Mouse (Mus musculus): ENCODE results near the gene Cdh16.
"Not testable (repeated sequence)": the region's sequence is repeated elsewhere in the genome, so short reads cannot be mapped to it uniquely, and the experiment has no call there.

Gene Cdh16

GRCm38 (mm10) chr8:104624161-104624560 is at the start of gene Cdh16:
Cdh16 (minus strand) TSS chr8:104624396.
- DNase-seq (ENCODE audit: low spot score), result no peak

- no peak for DNase-seq (ENCODE audit: low spot score)
Measured at GRCm38 (mm10) chr8:104655614-104656013, 31.4 kb upstream of the Cdh16 start.

- DNase-seq (ENCODE audit: low spot score), result peak; percentile 91
Measured at GRCm38 (mm10) chr8:104654984-104655383, 30.8 kb upstream of the Cdh16 start.

GRCm38 (mm10) chr8:104644187-104644586 is 20.0 kb upstream of the Cdh16 start:
- DNase-seq (ENCODE audit: low spot score), result not testable (repeated sequence)

- no peak for DNase-seq (ENCODE audit: low spot score)
Measured at GRCm38 (mm10) chr8:104642324-104642654, 18.1 kb upstream of the Cdh16 start.

GRCm38 (mm10) chr8:104641426-104642323 is 17.5 kb upstream of the Cdh16 start, which contains the start of gene Ciao2b:
Ciao2b (minus strand) TSS chr8:104641965.
- DNase-seq (ENCODE audit: low spot score), result peak; percentile 73

GRCm38 (mm10) chr8:104640831-104641370 is 16.7 kb upstream of the Cdh16 start:
- DNase-seq (ENCODE audit: low spot score), result no peak

GRCm38 (mm10) chr8:104640241-104640640 is 16.0 kb upstream of the Cdh16 start:
- no peak for DNase-seq (ENCODE audit: low spot score)

GRCm38 (mm10) chr8:104638010-104638409 is 13.8 kb upstream of the Cdh16 start:
- no peak for DNase-seq (ENCODE audit: low spot score)

GRCm38 (mm10) chr8:104635004-104635710 is 11.0 kb upstream of the Cdh16 start:
- no peak for DNase-seq (ENCODE audit: low spot score)

GRCm38 (mm10) chr8:104633156-104633744 is 9.1 kb upstream of the Cdh16 start:
- no peak for DNase-seq (ENCODE audit: low spot score)

GRCm38 (mm10) chr8:104632486-104632885 is 8.3 kb upstream of the Cdh16 start:
- no peak for DNase-seq (ENCODE audit: low spot score)

- DNase-seq (ENCODE audit: low spot score), result no peak
Measured at GRCm38 (mm10) chr8:104631975-104632374, 7.8 kb upstream of the Cdh16 start.

GRCm38 (mm10) chr8:104630981-104631663 is 6.9 kb upstream of the Cdh16 start, which contains the start of gene Rrad:
Rrad (minus strand) TSS chr8:104631327.
- no peak for DNase-seq (ENCODE audit: low spot score)

- no peak for DNase-seq (ENCODE audit: low spot score)
Measured at GRCm38 (mm10) chr8:104630574-104630973, 6.4 kb upstream of the Cdh16 start.

- no peak for DNase-seq (ENCODE audit: low spot score)
Measured at GRCm38 (mm10) chr8:104630111-104630479, 5.9 kb upstream of the Cdh16 start.

GRCm38 (mm10) chr8:104629306-104630110 is 5.3 kb upstream of the Cdh16 start:
- no peak for DNase-seq (ENCODE audit: low spot score)

- no peak for DNase-seq (ENCODE audit: low spot score)
Measured at GRCm38 (mm10) chr8:104628402-104628801, 4.2 kb upstream of the Cdh16 start.

GRCm38 (mm10) chr8:104627065-104627740 is 3.0 kb upstream of the Cdh16 start:
- DNase-seq (ENCODE audit: low spot score), result no peak

- no peak for DNase-seq (ENCODE audit: low spot score)
Measured at GRCm38 (mm10) chr8:104620765-104621164, 3.4 kb downstream of the Cdh16 start.

Data from layer of hippocampus, adult 9-10 months (tissue).